Mouse (Mus musculus) stomach, embryonic 14.5 days (tissue): ENCODE measurements at regions not wholly inside any gene's neighbourhood (a gene's known extent, or its start where the extent isn't known, plus 50 kb on each side); places are given as distances from the start of the nearest gene placed in this dataset.

ENCODE experiments used
- ATAC-seq: fragments of 200-750 bp; cut with Nextera tagmentation; 2 replicates; pipeline ENCODE4 v1.8.0; 2017; ENCODE audit warnings: low read depth, moderate TSS enrichment; ENCODE audit not compliant: insufficient number of reproducible peaks, insufficient read depth, low FRiP score
- H3K27ac ChIP-seq: fragments of 300-500 bp; sonication (generic); 2 replicates; pipeline ENCODE4 v1.5.1; 2014; ENCODE audit warnings: mild to moderate bottlenecking, low read length, moderate library complexity, mixed read lengths
- H3K27me3 ChIP-seq: fragments of 300-500 bp; sonication (generic); 2 replicates; pipeline ENCODE4 v1.6.1; 2014; ENCODE audit warnings: low read length, control low read depth, mixed read lengths; ENCODE audit not compliant: control insufficient read depth, insufficient read depth
- H3K36me3 ChIP-seq: fragments of 300-500 bp; sonication (generic); 2 replicates; pipeline ENCODE4 v1.6.1; 2014; ENCODE audit warnings: mild to moderate bottlenecking, control low read depth, low read length, moderate library complexity, mixed read lengths; ENCODE audit not compliant: control insufficient read depth, insufficient read depth
- H3K4me1 ChIP-seq: fragments of 300-500 bp; sonication (generic); 2 replicates; pipeline ENCODE4 v1.6.1; 2014; ENCODE audit warnings: low read length, control low read depth, mixed read lengths; ENCODE audit not compliant: control insufficient read depth, insufficient read depth
- H3K4me2 ChIP-seq: fragments of 300-500 bp; sonication (generic); replicated peaks from 2 replicates; pipeline ENCODE4 v1.6.1; 2014; ENCODE audit warnings: low read depth, low read length, control low read depth
- H3K4me3 ChIP-seq: fragments of 300-500 bp; sonication (generic); 2 replicates; pipeline ENCODE4 v1.5.1; 2014; ENCODE audit warnings: low read depth, low read length, control low read depth
- H3K9ac ChIP-seq: fragments of 300-500 bp; sonication (generic); replicated peaks from 2 replicates; pipeline ENCODE4 v1.6.1; 2014; ENCODE audit warnings: low read depth, mild to moderate bottlenecking, control low read depth, low read length, moderate library complexity, mixed read lengths
- H3K9me3 ChIP-seq: fragments of 300-500 bp; sonication (generic); 2 replicates; pipeline ENCODE4 v1.6.1; 2016; ENCODE audit warnings: low read depth, low read length, control low read depth; ENCODE audit not compliant: control insufficient read depth
- WGBS: fragments of 180-500 bp; shearing (Covaris S2); extraction: QIAGEN DNeasy Blood & Tissue Kit; methylation state at CpG from one replicate; pipeline ENCODE4 v1.1.7; 2014; 5-methylcytosine and 5-hydroxymethylcytosine counted together

- ATAC-seq = no peak
- no peak overlapping the region for H3K4me2 ChIP-seq
- no peak overlapping the region for H3K27ac ChIP-seq
- H3K4me3 ChIP-seq = no peak overlapping the region
- H3K27me3 ChIP-seq = no peaks in the 10 kb centered on the region
- H3K9ac ChIP-seq = no peak overlapping the region
- H3K9me3 ChIP-seq = no peaks in the 10 kb centered on the region
- no peaks in the 10 kb centered on the region for H3K36me3 ChIP-seq
- H3K4me1 ChIP-seq = no peaks in the 10 kb centered on the region
- WGBS = 57% methylated on average over 5 of the region's 5 CpGs
These were observed 62.4 kb upstream of the Ret start for GRCm38 (mm10) chr6:118259881-118260280.

- Histone ChIP-seq H3K27ac (no peak overlapping the region), H3K36me3 (no peaks in the 10 kb centered on the region), H3K9me3 (no peaks in the 10 kb centered on the region), H3K27me3 (no peaks in the 10 kb centered on the region), H3K9ac (no peak overlapping the region), H3K4me3 (no peak overlapping the region), H3K4me1 (no peaks in the 10 kb centered on the region), H3K4me2 (no peak overlapping the region)
- no peak for ATAC-seq
- WGBS = 75% methylated on average over 5 of the region's 5 CpGs
These were observed 57.4 kb upstream of the Ret start for GRCm38 (mm10) chr6:118254871-118255270.

GRCm38 (mm10) chr6:118252711-118253110 lies 55.2 kb upstream of the Ret start:
- Histone ChIP-seq H3K27ac (no peak overlapping the region), H3K9me3 (no peaks in the 10 kb centered on the region), H3K4me3 (no peak overlapping the region), H3K4me2 (no peak overlapping the region), H3K27me3 (no peaks in the 10 kb centered on the region), H3K4me1 (no peaks in the 10 kb centered on the region), H3K36me3 (no peaks in the 10 kb centered on the region), H3K9ac (no peak overlapping the region)
- 80% methylated on average over 2 of the region's 2 CpGs for WGBS
- ATAC-seq = no peak

GRCm38 (mm10) chr6:118251131-118251530 lies 53.6 kb upstream of the Ret start:
- no peaks in the 10 kb centered on the region for H3K27me3 ChIP-seq
- H3K4me3 ChIP-seq = no peak overlapping the region
- no peak for ATAC-seq
- WGBS = 64% methylated on average over 1 of the region's 1 CpGs
- H3K9me3 ChIP-seq = no peaks in the 10 kb centered on the region
- H3K4me2 ChIP-seq = no peak overlapping the region
- H3K27ac ChIP-seq = no peak overlapping the region
- no peaks in the 10 kb centered on the region for H3K36me3 ChIP-seq
- no peak overlapping the region for H3K9ac ChIP-seq
- H3K4me1 ChIP-seq = no peaks in the 10 kb centered on the region

GRCm38 (mm10) chr6:118250006-118250405 lies 52.5 kb upstream of the Ret start:
- H3K4me3 ChIP-seq = no peak overlapping the region
- no peak overlapping the region for H3K4me2 ChIP-seq
- no peak for ATAC-seq
- H3K9ac ChIP-seq = no peak overlapping the region
- 83% methylated on average over 6 of the region's 6 CpGs for WGBS
- no peak overlapping the region for H3K27ac ChIP-seq
- H3K4me1 ChIP-seq = no peaks in the 10 kb centered on the region
- no peaks in the 10 kb centered on the region for H3K36me3 ChIP-seq
- H3K9me3 ChIP-seq = no peaks in the 10 kb centered on the region
- no peaks in the 10 kb centered on the region for H3K27me3 ChIP-seq
